Mouse (Mus musculus) lung, embryonic 14.5 days (tissue): ENCODE measurements at regions not wholly inside any gene's neighbourhood (a gene's known extent, or its start where the extent isn't known, plus 50 kb on each side); places are given as distances from the start of the nearest gene placed in this dataset.

Experiments
- ATAC-seq: fragments of 200-750 bp; cut with Nextera tagmentation; 2 replicates; pipeline ENCODE4 v1.8.0; 2017; ENCODE audit warnings: mild to moderate bottlenecking, moderate TSS enrichment, moderate library complexity; ENCODE audit not compliant: insufficient read depth
- DNase-seq: peaks from one replicate; pipeline ENCODE4 v3.0.0-alpha.2; 2015
- H3K27ac ChIP-seq: fragments of 300-500 bp; sonication (generic); 2 replicates; pipeline ENCODE4 v1.5.1; 2014; ENCODE audit warnings: low read depth, mild to moderate bottlenecking, moderate library complexity
- H3K27me3 ChIP-seq: fragments of 300-500 bp; sonication (generic); 2 replicates; pipeline ENCODE4 v1.6.1; 2014; ENCODE audit warnings: low read length, control low read depth; ENCODE audit not compliant: insufficient read depth
- H3K36me3 ChIP-seq: fragments of 300-500 bp; sonication (generic); 2 replicates; pipeline ENCODE4 v1.6.1; 2014; ENCODE audit warnings: control low read depth; ENCODE audit not compliant: insufficient read depth
- H3K4me1 ChIP-seq: fragments of 300-500 bp; sonication (generic); 2 replicates; pipeline ENCODE4 v1.6.1; 2014; ENCODE audit warnings: antibody characterized with exemption, control low read depth; ENCODE audit not compliant: insufficient read depth
- H3K4me2 ChIP-seq: fragments of 300-500 bp; sonication (generic); 2 replicates; pipeline ENCODE4 v1.6.1; 2014; ENCODE audit warnings: mild to moderate bottlenecking
- H3K4me3 ChIP-seq: fragments of 300-500 bp; sonication (generic); 2 replicates; pipeline ENCODE4 v1.5.1; 2014; ENCODE audit warnings: low read depth, low read length
- H3K9ac ChIP-seq: fragments of 300-500 bp; sonication (generic); 2 replicates; pipeline ENCODE4 v1.6.1; 2014
- H3K9me3 ChIP-seq: fragments of 300-500 bp; sonication (generic); 2 replicates; pipeline ENCODE4 v1.6.1; 2016; ENCODE audit warnings: low read depth, low read length, control low read depth
- CTCF ChIP-seq: IDR thresholded peaks from 2 replicates; pipeline ENCODE4 v1.5.1; 2016; ENCODE audit warnings: antibody characterized with exemption, low read depth
- WGBS: fragments of 180-500 bp; shearing (Covaris S2); extraction: QIAGEN DNeasy Blood & Tissue Kit; methylation state at CpG from one replicate; pipeline ENCODE4 v1.1.7; 2014; 5-methylcytosine and 5-hydroxymethylcytosine counted together

- no peak for TF ChIP-seq CTCF
- no peak overlapping the region for H3K27ac ChIP-seq
- H3K27me3 ChIP-seq = no peaks in the 10 kb centered on the region
- DNase-seq = no peak
- no peak overlapping the region for H3K4me2 ChIP-seq
- ATAC-seq = no peak
- H3K4me1 ChIP-seq = no peaks in the 10 kb centered on the region
- no peaks in the 10 kb centered on the region for H3K36me3 ChIP-seq
- no peak overlapping the region for H3K4me3 ChIP-seq
- no peaks in the 10 kb centered on the region for H3K9me3 ChIP-seq
- 94% methylated on average over 2 of the region's 2 CpGs for WGBS
- no peak overlapping the region for H3K9ac ChIP-seq
Observed at GRCm38 (mm10) chr11:41728839-41729238, 271.8 kb downstream of the Gabrg2 start.

GRCm38 (mm10) chr11:41716616-41717015, 284.0 kb downstream of the Gabrg2 start:
- H3K27ac ChIP-seq = no peak overlapping the region
- ATAC-seq = no peak
- DNase-seq = peak; percentile 4
- H3K4me3 ChIP-seq = no peak overlapping the region
- no peaks in the 10 kb centered on the region for H3K27me3 ChIP-seq
- 60% methylated on average over 1 of the region's 1 CpGs for WGBS
- no peaks in the 10 kb centered on the region for H3K36me3 ChIP-seq
- H3K4me1 ChIP-seq = no peaks in the 10 kb centered on the region
- no peak for TF ChIP-seq CTCF
- no peak overlapping the region for H3K4me2 ChIP-seq
- no peaks in the 10 kb centered on the region for H3K9me3 ChIP-seq
- no peak overlapping the region for H3K9ac ChIP-seq

GRCm38 (mm10) chr11:41690682-41691081, 310.0 kb downstream of the Gabrg2 start:
- H3K9ac ChIP-seq = no peak overlapping the region
- no peaks in the 10 kb centered on the region for H3K4me1 ChIP-seq
- H3K36me3 ChIP-seq = no peaks in the 10 kb centered on the region
- H3K27me3 ChIP-seq = no peaks in the 10 kb centered on the region
- H3K4me2 ChIP-seq = no peak overlapping the region
- H3K27ac ChIP-seq = no peak overlapping the region
- ATAC-seq = no peak
- DNase-seq = no peak
- WGBS = 61% methylated on average over 3 of the region's 3 CpGs
- TF ChIP-seq CTCF = no peak
- no peaks in the 10 kb centered on the region for H3K9me3 ChIP-seq
- no peak overlapping the region for H3K4me3 ChIP-seq

GRCm38 (mm10) chr11:41682991-41683390, 317.7 kb downstream of the Gabrg2 start:
- Histone ChIP-seq H3K4me3 (no peak overlapping the region), H3K4me1 (no peaks in the 10 kb centered on the region), H3K27me3 (no peaks in the 10 kb centered on the region), H3K27ac (no peak overlapping the region), H3K9me3 (no peaks in the 10 kb centered on the region), H3K4me2 (no peak overlapping the region), H3K36me3 (no peaks in the 10 kb centered on the region), H3K9ac (no peak overlapping the region)
- TF ChIP-seq CTCF = no peak
- no peak for DNase-seq
- WGBS = 62% methylated on average over 1 of the region's 1 CpGs
- no peak for ATAC-seq

GRCm38 (mm10) chr11:41652566-41652965, 348.1 kb downstream of the Gabrg2 start:
- DNase-seq (no peak), ATAC-seq (no peak)
- H3K9me3 ChIP-seq = no peaks in the 10 kb centered on the region
- H3K27me3 ChIP-seq = no peaks in the 10 kb centered on the region
- no peaks in the 10 kb centered on the region for H3K36me3 ChIP-seq
- H3K4me2 ChIP-seq = no peak overlapping the region
- H3K9ac ChIP-seq = no peak overlapping the region
- no peak for TF ChIP-seq CTCF
- H3K4me3 ChIP-seq = no peak overlapping the region
- no peaks in the 10 kb centered on the region for H3K4me1 ChIP-seq
- no peak overlapping the region for H3K27ac ChIP-seq
- 75% methylated on average over 1 of the region's 1 CpGs for WGBS

GRCm38 (mm10) chr11:41645502-41645891, 355.2 kb downstream of the Gabrg2 start:
- Histone ChIP-seq H3K27me3 (no peaks in the 10 kb centered on the region), H3K27ac (peak overlapping the region; percentile 37; the same call in 1 of the 2 replicates), H3K9me3 (no peaks in the 10 kb centered on the region), H3K9ac (no peak overlapping the region), H3K4me2 (peak overlapping the region; percentile 16; the same call in 1 of the 2 replicates), H3K36me3 (no peaks in the 10 kb centered on the region), H3K4me3 (no peak overlapping the region), H3K4me1 (no peaks in the 10 kb centered on the region)
- DNase-seq = no peak
- no peak; the same call in 1 of the 2 replicates for ATAC-seq
- 23% methylated on average over 4 of the region's 4 CpGs for WGBS
- TF ChIP-seq CTCF = no peak

GRCm38 (mm10) chr11:41644725-41645501, 355.7 kb downstream of the Gabrg2 start:
- Histone ChIP-seq H3K4me1 (no peaks in the 10 kb centered on the region), H3K9me3 (no peaks in the 10 kb centered on the region), H3K4me2 (peak overlapping the region; percentile 16; the same call in 1 of the 2 replicates), H3K36me3 (no peaks in the 10 kb centered on the region), H3K9ac (no peak overlapping the region), H3K27ac (peak overlapping the region; percentile 61), H3K27me3 (no peaks in the 10 kb centered on the region), H3K4me3 (no peak overlapping the region)
- WGBS = 18% methylated on average over 7 of the region's 7 CpGs
- no peak for TF ChIP-seq CTCF
- DNase-seq (peak; percentile 90), ATAC-seq (peak; percentile 99)
